Mouse (Mus musculus): Measurements from ENCODE around the gene Rap1gap. TPM values are rescaled to one million over a fixed set of nuclear protein-coding genes. Genes with fewer than 3 reads are reported as not detected.

Rap1gap gene
- polyA plus RNA-seq, 1 experiment, result 1.3 TPM

DNA sequence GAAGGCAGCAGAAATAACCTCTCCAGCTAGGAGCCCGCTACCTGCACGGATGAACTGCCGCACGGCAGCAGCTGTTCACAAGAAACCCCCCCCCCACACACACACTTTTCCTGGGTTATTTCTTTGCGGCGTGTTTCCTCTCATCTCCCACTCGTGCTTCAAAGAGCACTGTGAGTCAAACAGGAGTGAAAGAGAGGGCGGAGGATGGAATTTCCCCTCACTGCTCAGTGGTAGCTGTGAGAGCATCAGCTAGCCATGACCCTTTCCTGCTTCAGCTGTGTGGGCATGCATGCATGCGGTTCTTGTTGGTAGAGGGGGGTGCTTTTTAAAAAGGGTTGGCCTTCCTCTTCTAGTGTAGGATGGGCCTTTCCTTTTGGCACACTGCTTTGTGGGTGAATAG is 16.3 kb upstream of the Rap1gap start:
- H3K4me3 ChIP-seq, result no peak overlapping the region
- H3K27me3 ChIP-seq (ENCODE audit: control insufficient read depth, insufficient read depth, insufficient read length), result no peaks in the 10 kb centered on the region
- peaks cover 26% of the 10 kb centered on the region for H3K36me3 ChIP-seq (ENCODE audit: control insufficient read depth, insufficient read depth)
- TF ChIP-seq TCF3 (IDR thresholded peaks at IDR 0.05; ENCODE audit: insufficient read length, low read depth), result no peak
- TF ChIP-seq E2F4 (IDR thresholded peaks at IDR 0.05; ENCODE audit: insufficient read depth), result no peak
- TF ChIP-seq MYOG (IDR thresholded peaks at IDR 0.05; ENCODE audit: control insufficient read depth in 1 of 3, insufficient read depth in 1 of 3, insufficient read length in 2 of 3, low read depth in 2 of 3), result no peak
- no peak for TF ChIP-seq REST (IDR thresholded peaks at IDR 0.05; ENCODE audit: insufficient read depth, insufficient read length)
- no peak for TF ChIP-seq POLR2A (IDR thresholded peaks at IDR 0.05; ENCODE audit: insufficient read length, low read depth)
- no peak for TF ChIP-seq CEBPB (IDR thresholded peaks at IDR 0.05; ENCODE audit: insufficient read depth, poor library complexity, severe bottlenecking)
- TF ChIP-seq USF1 (IDR thresholded peaks at IDR 0.05; ENCODE audit: low read depth), result no peak
- TF ChIP-seq MAX (IDR thresholded peaks at IDR 0.05; ENCODE audit: low read depth), result no peak
- TF ChIP-seq MYOD1 (IDR thresholded peaks at IDR 0.05; ENCODE audit: control insufficient read depth in 1 of 3, insufficient read length in 2 of 3, low read depth in 2 of 3), result no peak
- no peak for TF ChIP-seq SRF (IDR thresholded peaks at IDR 0.05; ENCODE audit: control insufficient read depth, insufficient read length, low read depth)
- TF ChIP-seq POLR2AphosphoS2 (IDR thresholded peaks at IDR 0.05; ENCODE audit: insufficient read length, low read depth), result no peak
- no peak for TF ChIP-seq TCF12 (IDR thresholded peaks at IDR 0.05; ENCODE audit: insufficient read depth, poor library complexity, severe bottlenecking)
- no peak overlapping the region for H3K4me2 ChIP-seq (ENCODE audit: low read depth)
- H3ac ChIP-seq (ENCODE audit: control insufficient read depth, insufficient read length), result no peak overlapping the region
- no peaks in the 10 kb centered on the region for H3K79me2 ChIP-seq (ENCODE audit: control insufficient read depth, insufficient read depth)

DNA sequence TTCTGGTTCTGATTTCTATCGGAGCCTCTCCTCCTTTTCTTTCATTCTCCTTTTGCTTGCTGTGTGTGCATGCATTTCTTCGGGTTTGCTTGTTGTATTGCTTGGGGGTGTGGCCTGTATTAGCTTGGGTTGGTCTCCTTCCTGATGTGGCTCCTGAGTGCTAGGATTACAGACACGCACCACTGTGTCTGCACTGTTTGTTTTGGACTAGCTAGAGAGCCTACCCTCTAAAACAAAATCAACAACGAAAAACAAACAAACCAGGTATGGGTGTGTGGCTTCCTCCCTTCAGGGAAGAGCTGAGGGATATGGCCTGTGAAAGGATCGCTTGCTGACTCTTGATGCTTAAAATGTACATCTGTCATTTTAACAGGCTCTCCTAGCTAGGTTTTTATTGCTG is 13.6 kb upstream of the Rap1gap start:
- no peak overlapping the region for H3K4me2 ChIP-seq (ENCODE audit: low read depth)
- no peak overlapping the region for H3K4me3 ChIP-seq
- no peaks in the 10 kb centered on the region for H3K27me3 ChIP-seq (ENCODE audit: control insufficient read depth, insufficient read depth, insufficient read length)
- TF ChIP-seq MYOD1 (IDR thresholded peaks at IDR 0.05; ENCODE audit: control insufficient read depth in 1 of 3, insufficient read length in 2 of 3, low read depth in 2 of 3) (no peak), SRF (IDR thresholded peaks at IDR 0.05; ENCODE audit: control insufficient read depth, insufficient read length, low read depth) (no peak), REST (IDR thresholded peaks at IDR 0.05; ENCODE audit: insufficient read depth, insufficient read length) (no peak)
- H3K79me2 ChIP-seq (ENCODE audit: control insufficient read depth, insufficient read depth), result no peaks in the 10 kb centered on the region
- H3ac ChIP-seq (ENCODE audit: control insufficient read depth, insufficient read length), result no peak overlapping the region
- H3K36me3 ChIP-seq (ENCODE audit: control insufficient read depth, insufficient read depth), result peaks cover 16% of the 10 kb centered on the region

DNA sequence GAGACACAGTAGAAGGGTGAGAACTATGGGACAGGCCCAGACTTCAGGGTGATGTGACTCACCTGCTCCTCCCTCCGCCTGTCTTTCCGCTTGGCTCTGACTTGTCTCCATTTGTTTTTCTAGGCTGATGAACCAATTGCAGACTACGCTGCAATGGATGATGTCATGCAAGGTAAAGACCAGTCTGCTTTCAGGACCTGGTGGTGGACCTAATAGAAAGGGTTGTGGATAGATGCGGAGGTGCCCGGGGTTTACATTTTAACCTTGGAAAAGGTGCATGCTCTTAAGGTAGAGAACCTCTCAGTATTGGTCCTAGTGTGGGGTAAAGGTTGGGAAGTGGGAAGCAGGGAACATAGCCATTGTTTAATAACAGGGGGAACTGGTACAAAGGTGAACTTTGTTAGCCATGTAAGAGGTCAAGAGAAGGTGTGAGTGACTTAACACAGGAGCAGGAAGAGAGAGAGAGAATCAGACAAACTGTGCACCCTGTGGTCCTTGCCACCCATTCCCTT is 11.6 kb upstream of the Rap1gap start:
- H3ac ChIP-seq (ENCODE audit: control insufficient read depth, insufficient read length), result no peak overlapping the region
- no peaks in the 10 kb centered on the region for H3K79me2 ChIP-seq (ENCODE audit: control insufficient read depth, insufficient read depth)
- no peaks in the 10 kb centered on the region for H3K27me3 ChIP-seq (ENCODE audit: control insufficient read depth, insufficient read depth, insufficient read length)
- no peak for TF ChIP-seq SRF (IDR thresholded peaks at IDR 0.05; ENCODE audit: control insufficient read depth, insufficient read length, low read depth)
- no peak for TF ChIP-seq E2F4 (IDR thresholded peaks at IDR 0.05; ENCODE audit: insufficient read depth)
- TF ChIP-seq MYOG (IDR thresholded peaks at IDR 0.05; ENCODE audit: control insufficient read depth in 1 of 3, insufficient read depth in 1 of 3, insufficient read length in 2 of 3, low read depth in 2 of 3), result no peak
- TF ChIP-seq MYOD1 (IDR thresholded peaks at IDR 0.05; ENCODE audit: control insufficient read depth in 1 of 3, insufficient read length in 2 of 3, low read depth in 2 of 3), result no peak
- TF ChIP-seq POLR2A (IDR thresholded peaks at IDR 0.05; ENCODE audit: insufficient read length, low read depth), result no peak
- no peak for TF ChIP-seq USF1 (IDR thresholded peaks at IDR 0.05; ENCODE audit: low read depth)
- TF ChIP-seq TCF3 (IDR thresholded peaks at IDR 0.05; ENCODE audit: insufficient read length, low read depth), result no peak
- TF ChIP-seq CEBPB (IDR thresholded peaks at IDR 0.05; ENCODE audit: insufficient read depth, poor library complexity, severe bottlenecking), result no peak
- no peak for TF ChIP-seq MAX (IDR thresholded peaks at IDR 0.05; ENCODE audit: low read depth)
- no peak for TF ChIP-seq REST (IDR thresholded peaks at IDR 0.05; ENCODE audit: insufficient read depth, insufficient read length)
- no peak for TF ChIP-seq POLR2AphosphoS2 (IDR thresholded peaks at IDR 0.05; ENCODE audit: insufficient read length, low read depth)
- TF ChIP-seq TCF12 (IDR thresholded peaks at IDR 0.05; ENCODE audit: insufficient read depth, poor library complexity, severe bottlenecking), result no peak
- H3K36me3 ChIP-seq (ENCODE audit: control insufficient read depth, insufficient read depth), result peaks cover 16% of the 10 kb centered on the region
- H3K4me3 ChIP-seq, result no peak overlapping the region
- no peak overlapping the region for H3K4me2 ChIP-seq (ENCODE audit: low read depth)

DNA sequence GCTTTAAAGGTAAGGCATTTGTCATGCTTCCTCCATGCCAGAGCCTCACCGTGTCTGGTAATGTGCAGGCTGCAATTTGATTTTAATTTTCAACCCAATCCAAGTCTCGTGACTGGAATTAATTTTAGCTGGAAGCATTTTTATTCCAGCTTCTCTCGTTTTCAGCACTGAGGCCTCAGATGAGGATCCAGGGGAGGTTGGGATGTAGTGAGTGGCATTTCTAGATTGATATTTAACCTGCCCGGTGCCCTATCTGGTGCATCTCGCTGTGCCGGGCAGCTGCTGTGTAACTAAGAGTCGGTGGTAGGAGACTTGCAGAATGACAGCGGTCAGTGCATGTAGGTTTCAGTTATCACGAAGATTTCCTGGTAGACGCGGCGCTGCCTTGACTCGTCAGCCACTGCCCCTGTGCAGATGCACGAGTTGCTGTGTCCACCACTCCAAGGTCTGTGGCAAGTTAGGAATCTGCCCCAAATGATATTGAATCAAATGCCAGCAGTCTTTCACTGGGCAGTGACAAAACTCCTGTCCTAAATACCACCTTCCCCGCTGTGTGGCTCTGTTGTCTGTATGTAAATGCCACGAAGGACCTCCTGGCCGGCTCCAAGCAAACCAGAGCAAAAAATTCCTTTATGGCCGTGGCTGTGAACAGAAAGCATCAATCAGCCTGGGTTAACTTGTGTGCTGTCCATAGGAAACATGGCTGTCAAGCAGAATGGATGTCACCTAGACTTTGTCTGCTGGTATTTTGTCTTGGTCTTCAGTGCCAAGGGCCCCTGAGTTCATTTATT is 9.1 kb upstream of the Rap1gap start:
- no peak for TF ChIP-seq REST (IDR thresholded peaks at IDR 0.05; ENCODE audit: insufficient read depth, insufficient read length)
- TF ChIP-seq TCF12 (IDR thresholded peaks at IDR 0.05; ENCODE audit: insufficient read depth, poor library complexity, severe bottlenecking), result no peak
- TF ChIP-seq CEBPB (IDR thresholded peaks at IDR 0.05; ENCODE audit: insufficient read depth, poor library complexity, severe bottlenecking), result no peak
- no peak for TF ChIP-seq POLR2A (IDR thresholded peaks at IDR 0.05; ENCODE audit: insufficient read length, low read depth)
- TF ChIP-seq SRF (IDR thresholded peaks at IDR 0.05; ENCODE audit: control insufficient read depth, insufficient read length, low read depth), result no peak
- TF ChIP-seq MYOG (IDR thresholded peaks at IDR 0.05; ENCODE audit: control insufficient read depth in 1 of 3, insufficient read depth in 1 of 3, insufficient read length in 2 of 3, low read depth in 2 of 3), result no peak
- no peak for TF ChIP-seq MAX (IDR thresholded peaks at IDR 0.05; ENCODE audit: low read depth)
- no peaks in the 10 kb centered on the region for H3K27me3 ChIP-seq (ENCODE audit: control insufficient read depth, insufficient read depth, insufficient read length)
- peaks cover 8% of the 10 kb centered on the region for H3K36me3 ChIP-seq (ENCODE audit: control insufficient read depth, insufficient read depth)
- no peaks in the 10 kb centered on the region for H3K79me2 ChIP-seq (ENCODE audit: control insufficient read depth, insufficient read depth)
- no peak overlapping the region for H3K4me2 ChIP-seq (ENCODE audit: low read depth)
- H3K4me3 ChIP-seq, result no peak overlapping the region
- no peak overlapping the region for H3ac ChIP-seq (ENCODE audit: control insufficient read depth, insufficient read length)

DNA sequence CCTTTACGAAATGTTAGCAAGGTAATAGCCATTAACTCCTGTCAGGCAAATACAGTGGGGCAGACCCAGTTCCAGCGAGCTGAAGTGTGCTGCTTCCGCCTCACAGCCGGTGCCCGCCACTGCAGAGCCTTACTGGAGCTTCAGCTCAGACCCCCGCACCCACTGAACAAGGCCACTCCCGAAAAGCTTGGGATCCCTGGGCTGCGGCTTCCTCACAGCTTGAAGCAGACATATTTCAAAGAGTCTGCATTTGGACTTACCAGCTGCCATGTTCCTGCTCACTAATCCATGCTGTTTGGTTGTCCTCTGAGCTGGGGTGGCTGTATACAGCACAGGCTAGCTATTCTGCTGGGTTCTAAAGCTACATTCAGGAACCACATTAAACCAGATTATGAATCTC is 6.9 kb upstream of the Rap1gap start:
- TF ChIP-seq USF1 (IDR thresholded peaks at IDR 0.05; ENCODE audit: low read depth) (no peak), E2F4 (IDR thresholded peaks at IDR 0.05; ENCODE audit: insufficient read depth) (no peak)
- Histone ChIP-seq H3K36me3 (ENCODE audit: control insufficient read depth, insufficient read depth) (peaks cover 4% of the 10 kb centered on the region), H3K4me3 (no peak overlapping the region), H3K27me3 (ENCODE audit: control insufficient read depth, insufficient read depth, insufficient read length) (no peaks in the 10 kb centered on the region), H3K4me2 (ENCODE audit: low read depth) (no peak overlapping the region), H3ac (ENCODE audit: control insufficient read depth, insufficient read length) (no peak overlapping the region), H3K79me2 (ENCODE audit: control insufficient read depth, insufficient read depth) (no peaks in the 10 kb centered on the region)
